Mouse (Mus musculus) erythroblast, adult 5-6 weeks (primary cell): ENCODE measurements around the gene Inpp4b. TPM values are rescaled to one million over a fixed set of nuclear protein-coding genes. Genes with fewer than 3 reads are reported as not detected.

ENCODE experiments used
- ATAC-seq: replicated peaks from 2 replicates; pipeline ENCODE4 v1.8.0; 2016; ENCODE audit warnings: moderate number of reproducible peaks, mild to moderate bottlenecking, moderate TSS enrichment, inconsistent platforms; ENCODE audit not compliant: poor library complexity, low FRiP score, severe bottlenecking
- total RNA-seq, 2 experiments: library from RNA; stranded (forward) in 1 of 2; stranded (reverse) in 1 of 2; fragments of 150-400 nt in 1 of 2; fragments of 200-764, 138-1000 nt in 1 of 2; gene quantifications; 2 replicates each; pipeline versions ENCODE4 v1.2.3 to v1.2.4; 2015 to 2017; ENCODE audit warnings: low replicate concordance in 2 of 2

Gene Inpp4b
- total RNA-seq, 2 experiments from 2014 or later: 0.38 to 1.5 TPM

DNA sequence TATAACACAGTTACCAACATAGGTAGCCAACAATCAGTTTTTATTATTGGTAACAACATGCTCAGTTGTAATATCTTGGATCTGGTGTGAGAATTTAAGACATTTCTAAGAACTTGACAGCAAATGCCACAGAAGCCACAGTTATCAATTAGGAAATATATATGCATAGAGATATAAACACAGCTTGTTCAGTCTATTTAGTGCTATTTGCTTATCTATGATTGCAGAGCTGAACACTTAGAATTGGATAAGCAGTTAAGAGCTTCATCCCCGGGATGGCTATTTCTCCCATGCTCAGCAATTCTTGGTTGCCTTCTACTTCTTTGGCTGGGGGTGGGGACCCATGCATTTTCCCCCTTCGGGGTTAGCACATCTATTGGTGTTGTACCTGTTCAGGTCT, 112.5 kb downstream of the Inpp4b start:
- no peak for ATAC-seq

DNA sequence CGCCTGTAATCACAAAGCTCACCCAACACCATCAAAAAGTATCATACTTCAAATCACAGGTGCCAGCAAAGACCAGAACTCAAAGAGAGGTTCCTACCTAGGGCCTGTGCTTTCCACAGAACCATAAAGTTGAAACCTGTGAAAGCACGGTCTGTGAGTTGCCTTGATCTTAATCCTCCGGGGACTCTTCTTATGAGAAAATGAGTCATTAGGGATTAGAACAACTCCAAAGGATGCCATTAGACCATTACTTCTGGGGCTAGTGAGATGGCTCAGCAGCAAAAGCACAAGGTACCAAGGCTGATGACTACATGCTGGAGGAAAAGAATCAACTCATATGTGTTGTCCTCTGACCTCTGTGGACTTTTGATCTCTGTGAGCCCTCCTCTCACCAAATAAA, 121.4 kb downstream of the Inpp4b start:
- no peak for ATAC-seq

DNA sequence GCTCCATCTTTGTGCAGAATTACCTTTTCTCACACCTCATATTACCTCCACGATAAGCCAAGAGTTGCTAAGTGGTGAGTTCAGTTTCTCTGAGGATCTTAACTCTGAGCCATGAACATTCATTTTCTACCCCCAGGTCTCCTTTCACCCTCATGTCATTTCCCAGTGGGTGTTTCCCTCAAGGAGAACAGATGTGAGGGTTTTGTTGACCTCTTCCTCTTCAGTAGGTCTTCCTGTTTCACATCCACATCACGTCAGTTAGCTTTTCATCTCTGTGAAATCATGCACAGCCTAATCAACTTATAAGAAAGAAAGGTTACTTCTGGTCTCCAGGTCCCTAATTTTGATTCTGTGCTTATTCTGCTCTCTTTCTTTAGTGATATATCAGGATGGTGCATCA, 124.4 kb downstream of the Inpp4b start:
- no peak for ATAC-seq

DNA sequence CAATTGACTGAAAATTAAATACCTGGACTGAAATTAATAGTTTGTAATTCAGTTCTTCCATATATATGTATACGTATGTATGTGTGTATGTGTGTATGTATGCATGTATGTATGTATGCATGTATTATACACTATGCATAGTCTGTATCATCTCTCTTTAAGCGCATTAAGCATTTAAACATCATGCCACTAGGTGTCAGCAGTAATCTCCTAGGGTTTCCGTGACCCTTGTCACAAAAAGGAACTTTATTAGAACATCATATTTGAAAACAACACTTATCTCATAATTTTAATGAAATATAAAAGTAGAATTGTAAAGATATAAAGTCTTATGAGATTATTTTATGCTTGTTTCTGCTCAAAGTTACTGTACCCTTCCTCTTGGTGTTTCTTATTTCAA, 136.3 kb downstream of the Inpp4b start:
- no peak for ATAC-seq

DNA sequence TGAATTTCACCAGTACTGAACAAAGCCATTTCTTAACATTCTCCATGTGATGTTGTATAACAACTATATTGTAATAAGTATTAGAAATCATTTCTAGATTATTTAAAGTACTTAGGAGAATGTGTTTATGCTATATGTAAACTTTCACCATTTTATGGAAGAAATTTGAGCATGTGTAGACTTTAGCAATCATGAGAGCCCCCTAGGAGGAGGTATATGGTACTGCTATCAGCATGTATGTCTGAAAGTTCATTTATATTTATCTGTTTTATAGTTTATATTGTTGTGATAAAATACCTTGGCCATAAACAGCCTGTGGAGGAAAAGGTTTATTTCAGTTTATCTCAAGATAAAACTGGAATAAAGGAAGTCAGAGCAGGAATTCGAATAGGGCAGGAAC, 141.5 kb downstream of the Inpp4b start:
- no peak for ATAC-seq

DNA sequence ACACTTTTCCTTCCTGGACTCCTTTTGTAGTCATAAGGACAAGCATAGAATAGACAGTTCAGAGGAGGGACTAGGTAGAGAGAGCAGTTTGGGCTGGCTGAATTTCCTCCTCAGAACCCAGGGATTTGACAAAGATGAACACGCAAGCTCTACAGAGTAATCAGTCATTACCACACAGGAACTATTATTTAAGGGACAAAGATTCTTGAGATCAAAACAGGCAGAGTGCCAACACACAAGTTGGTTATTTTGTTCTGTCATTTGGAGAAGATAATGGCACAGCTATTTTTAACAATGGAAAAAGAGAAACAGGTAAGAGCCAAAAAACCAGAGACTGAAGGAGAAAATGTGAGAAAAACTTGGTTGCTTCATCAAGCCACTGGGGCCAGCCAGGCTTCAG, 143.3 kb downstream of the Inpp4b start:
- ATAC-seq: no peak

DNA sequence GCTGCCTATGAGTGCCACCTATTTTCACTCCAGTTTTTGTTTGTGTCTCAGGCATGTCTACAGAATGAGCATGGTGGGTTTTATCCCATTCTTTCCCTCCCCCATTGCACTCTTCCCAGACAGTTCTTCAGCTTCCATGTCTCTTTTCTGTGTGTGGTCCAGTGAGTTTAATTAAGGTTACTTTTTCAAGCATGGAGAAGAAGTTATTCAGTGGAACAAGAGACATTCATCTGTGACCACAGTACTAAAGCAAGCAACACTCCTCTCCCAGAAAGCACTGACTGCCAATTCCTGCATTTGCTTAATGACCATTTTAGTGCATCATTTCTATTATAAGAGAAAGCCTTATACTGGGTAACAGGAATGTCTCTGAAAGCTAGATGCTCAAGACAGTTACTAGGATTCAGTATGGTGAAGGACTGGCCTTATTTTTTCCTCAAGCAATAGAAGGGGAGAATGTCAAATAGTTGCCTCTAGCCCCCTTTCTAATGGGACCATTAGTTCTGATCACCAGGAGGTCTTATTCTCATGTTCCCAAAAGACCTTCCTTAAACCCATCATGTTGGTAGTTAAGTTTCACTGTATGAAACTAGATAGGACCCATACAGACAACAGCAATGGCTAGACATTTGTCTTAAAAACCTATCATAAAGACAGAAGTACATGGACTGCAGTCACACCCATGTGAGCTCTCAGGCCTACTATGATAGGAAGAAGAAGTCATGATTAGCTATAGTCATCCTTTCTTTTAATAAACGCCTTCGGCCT, 147.7 kb downstream of the Inpp4b start:
- ATAC-seq: no peak

DNA sequence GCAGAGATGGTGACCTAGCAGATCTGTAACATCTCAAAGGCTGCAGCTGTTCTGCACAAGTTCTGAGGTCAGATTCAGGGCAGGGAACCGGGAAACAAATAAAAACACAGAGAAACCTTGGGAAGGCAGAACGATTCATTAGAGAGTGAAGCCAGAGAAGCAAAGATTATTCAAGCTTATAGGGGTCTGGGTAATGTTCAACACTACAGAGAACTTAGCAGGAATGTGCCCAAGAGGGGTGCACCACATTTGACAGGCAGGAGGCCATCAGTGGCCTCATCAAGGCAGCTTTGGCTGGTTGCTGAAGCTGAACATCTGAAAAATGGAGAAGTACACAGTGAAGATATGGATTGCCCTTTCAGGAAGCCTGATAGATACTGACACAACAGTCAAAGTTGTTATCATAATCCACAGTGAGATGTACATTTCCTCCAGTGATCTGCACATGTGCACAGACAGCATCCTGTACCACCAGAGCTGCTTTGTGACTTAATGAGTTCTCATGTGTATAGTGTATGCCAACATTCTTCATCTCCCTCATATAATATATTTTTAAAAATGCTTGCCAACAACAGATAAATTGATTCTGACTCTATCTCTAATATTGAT, 148.8 kb downstream of the Inpp4b start:
- no peak for ATAC-seq

DNA sequence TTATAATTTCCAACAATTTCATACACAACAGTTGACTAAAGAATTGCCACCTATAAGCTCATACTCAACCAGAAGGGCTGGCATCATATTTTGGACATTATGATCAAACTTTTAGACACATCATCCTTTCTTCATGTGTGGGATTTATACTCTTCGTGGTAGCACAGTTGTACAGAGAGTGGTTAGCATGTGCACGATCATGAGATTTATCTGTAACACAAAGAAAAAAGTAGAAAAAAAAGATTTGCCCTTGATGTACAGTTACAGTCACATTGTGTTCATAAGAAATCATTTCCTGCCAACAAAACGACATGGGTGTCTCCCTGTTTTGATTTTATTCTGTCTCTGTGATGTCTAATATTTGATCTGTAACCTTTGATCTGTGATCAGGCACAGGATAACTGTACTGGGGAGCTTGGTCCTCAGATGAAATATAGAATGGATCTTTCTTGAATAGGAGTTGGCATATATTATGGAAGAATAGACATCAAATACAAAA, 149.4 kb downstream of the Inpp4b start:
- ATAC-seq: no peak

DNA sequence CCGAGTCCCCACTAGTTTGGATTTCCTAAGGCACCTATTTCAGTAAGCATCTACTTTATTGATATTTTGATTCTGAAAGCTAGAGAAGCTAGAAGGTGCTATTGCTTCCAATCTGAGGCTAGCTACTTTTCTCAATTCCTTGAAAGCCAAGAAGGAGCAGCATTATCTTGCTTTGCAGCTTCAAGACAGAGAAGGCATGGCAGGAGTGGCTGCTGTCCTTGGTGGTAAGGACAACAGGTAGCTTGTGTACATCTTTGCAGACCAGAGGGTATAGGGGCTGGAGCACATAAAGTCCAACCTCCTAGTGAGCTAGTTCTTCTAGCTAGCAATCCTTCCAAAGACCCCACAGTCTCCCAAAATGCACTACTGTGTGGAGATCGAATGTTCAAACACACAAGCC, 152.5 kb downstream of the Inpp4b start:
- ATAC-seq: no peak

DNA sequence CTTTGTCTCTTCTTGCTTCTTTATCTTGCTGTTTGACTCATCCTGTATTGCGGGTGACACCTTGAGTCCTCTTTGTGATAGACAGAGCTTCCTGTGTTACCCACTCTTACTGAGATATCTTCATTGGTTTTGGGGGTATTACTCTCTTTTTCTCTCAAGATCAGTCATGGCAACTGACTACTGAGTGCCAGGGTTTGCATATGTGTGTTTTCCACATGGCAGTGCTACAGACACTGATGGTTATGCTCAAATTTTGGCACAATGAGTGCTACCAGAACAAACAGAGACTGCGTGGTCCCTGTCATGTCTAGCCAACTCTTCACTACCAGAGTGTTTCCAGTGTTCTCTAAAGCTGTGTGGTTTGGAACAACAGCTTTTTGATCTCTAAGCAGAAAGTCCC, 155.3 kb downstream of the Inpp4b start:
- ATAC-seq: no peak

DNA sequence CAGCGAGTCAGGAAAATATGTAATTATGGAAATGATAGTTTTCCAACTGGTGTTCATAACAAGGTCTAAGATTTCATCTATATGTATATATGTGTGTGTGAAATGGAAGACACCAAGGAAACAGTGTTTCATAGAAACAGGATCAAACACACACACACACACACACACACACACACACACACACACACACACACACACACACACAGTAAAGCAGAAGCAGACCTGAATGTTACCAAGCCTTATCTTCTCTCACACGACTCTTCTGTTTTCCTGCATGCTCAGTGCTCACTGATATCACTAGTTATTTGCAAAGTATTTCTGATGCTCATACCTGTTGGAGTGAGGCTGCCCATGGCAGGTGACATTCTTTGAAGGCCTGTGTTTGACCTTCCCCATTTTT, 159.9 kb downstream of the Inpp4b start:
- no peak for ATAC-seq

DNA sequence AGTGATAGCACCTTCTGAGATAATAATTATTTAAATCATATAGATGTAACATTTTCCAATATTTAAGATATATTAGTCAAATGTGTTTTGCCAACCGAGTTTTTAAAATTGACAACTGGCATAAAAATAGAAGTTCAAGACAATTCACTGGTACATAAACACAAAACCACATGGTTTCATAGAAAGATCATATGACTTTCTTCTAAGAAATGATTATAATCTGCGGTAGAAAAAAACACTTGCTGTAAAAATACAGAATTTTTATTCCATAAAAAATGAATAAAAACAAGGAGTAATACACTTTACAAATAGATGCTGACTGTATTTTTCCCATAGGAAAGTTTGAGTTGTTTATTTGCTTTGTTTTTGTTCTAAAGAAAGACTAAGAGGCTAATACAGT, 160.6 kb downstream of the Inpp4b start:
- ATAC-seq: no peak

DNA sequence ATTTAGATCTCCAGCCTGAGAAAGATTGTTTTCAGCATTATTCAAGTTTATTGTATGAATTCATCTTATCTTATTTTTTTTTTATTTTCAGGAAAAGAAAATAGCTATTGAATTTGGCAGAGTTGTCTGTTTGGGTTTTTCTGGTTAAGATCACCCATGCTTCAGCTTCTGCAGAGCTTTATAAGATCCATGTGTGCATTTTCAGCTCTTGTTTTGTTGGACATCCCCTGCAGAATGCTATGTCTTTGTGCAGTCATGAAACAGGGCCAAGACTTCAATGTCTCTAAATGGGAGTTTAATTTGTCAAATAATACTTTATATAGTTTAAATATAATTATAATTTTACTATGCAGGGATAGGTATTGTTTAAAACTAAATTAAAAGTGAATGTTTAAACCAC, 170.5 kb downstream of the Inpp4b start:
- no peak for ATAC-seq

DNA sequence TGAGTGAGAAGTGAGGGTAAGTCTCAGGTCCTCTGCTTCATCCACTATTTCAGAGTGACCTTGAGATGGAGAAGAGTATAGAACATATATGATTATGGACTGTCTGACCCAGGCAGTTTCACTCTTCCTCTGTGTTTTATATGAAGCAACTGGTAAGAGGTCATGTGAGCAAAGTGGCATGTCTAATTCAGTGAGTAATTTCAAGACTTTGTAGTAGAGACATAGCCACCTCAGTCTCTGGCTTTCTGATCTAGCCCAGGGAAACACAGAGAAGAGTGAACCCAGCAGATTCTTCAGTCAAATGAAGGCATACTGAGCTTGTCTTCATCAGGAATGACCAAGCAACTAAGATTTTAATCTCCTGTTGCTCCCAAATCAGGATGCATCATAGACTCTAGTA, 172.1 kb downstream of the Inpp4b start:
- no peak for ATAC-seq

DNA sequence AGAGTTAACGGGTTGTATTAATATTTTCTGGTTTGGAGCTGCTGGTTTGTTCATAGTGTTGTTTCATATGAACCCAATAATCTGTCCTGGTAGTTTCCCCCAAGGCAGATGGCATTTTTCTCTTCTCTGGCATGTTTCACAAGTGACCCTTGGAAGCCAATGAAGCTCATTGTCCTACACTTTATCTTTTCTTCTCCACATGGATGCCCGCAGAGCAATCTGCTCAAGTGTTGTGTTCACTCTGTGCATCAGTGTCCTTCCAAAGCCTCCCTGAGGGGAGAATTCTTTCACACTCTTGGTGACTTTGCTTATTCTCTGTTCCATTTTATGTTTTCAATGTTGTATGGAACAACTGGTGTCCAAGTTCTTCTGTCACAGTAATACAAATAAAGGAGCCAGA, 179.7 kb downstream of the Inpp4b start:
- ATAC-seq: no peak

DNA sequence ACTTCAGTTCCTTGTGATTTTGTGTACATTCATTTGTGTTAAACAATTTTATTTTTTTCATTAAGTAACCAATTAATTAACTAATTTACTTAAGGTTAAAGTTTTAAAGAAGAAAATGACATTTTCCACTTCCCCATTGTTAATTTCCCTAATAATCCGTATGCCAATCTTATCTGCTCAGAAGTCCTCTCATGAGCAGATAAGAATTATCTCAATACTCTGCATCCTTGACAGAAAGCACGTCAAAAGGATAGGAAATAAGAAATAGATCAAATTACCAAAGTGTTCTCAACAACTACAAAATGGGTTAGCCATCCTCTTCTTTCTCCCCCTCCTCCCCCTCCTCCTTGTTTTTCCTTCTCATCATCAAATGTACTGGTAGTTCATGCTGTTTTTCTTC, 182.2 kb downstream of the Inpp4b start:
- ATAC-seq: no peak

DNA sequence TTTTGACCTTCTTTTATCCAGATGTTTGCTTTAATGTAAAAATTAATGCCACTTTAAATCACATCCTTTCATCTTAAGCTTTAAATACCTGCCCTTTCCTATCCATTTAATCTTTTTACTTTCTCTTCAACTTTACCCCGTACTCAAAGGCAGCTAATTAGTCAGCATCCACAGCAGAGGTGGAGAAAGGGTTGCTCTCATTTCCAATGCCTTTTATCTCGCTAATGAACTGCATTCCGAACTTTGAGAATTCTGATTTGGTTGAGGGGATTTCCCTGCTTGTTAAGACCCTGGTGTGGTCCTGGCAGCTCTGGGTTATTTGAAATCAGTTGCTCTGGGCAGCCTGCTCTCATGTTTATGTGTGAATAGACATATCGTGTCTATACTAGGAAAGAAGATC, 185.3 kb downstream of the Inpp4b start:
- ATAC-seq: no peak

DNA sequence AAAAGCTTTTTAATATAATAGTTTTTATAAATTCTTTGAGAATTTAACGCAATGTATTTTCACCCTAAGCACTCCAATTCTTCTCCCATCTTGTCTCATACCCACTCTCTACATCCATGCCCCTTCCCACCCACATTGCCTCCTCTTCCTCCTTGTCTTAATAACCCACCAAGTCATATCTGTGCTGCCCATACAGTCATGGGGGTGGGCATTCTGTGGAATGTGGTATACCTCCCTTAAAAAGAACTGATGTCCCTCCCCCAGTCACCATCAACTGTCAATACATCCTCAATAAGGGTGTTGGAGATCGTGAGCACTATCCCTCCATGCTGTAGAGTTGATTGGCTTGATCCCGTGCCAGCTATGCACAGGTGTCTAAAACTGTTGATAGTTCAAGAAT, 196.0 kb downstream of the Inpp4b start:
- no peak for ATAC-seq

DNA sequence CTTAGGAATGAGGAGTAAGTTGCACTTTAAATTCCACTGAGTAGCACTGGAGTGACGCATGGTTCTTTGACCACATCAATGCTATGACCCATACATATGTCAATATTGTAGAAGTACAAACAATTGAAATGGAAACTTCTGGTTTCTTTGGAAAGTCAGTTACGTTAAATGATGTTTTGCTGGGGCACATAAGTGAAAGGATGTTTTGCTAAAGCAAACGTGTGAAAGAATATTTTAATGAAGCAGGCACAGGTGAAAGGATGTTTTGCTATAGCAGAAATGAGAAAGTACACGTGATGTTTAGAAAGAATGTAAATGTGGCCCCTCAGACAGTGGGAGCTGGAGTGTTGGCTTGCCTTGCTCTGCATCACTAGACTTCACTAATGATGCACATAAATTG, 216.2 kb downstream of the Inpp4b start:
- ATAC-seq: no peak

DNA sequence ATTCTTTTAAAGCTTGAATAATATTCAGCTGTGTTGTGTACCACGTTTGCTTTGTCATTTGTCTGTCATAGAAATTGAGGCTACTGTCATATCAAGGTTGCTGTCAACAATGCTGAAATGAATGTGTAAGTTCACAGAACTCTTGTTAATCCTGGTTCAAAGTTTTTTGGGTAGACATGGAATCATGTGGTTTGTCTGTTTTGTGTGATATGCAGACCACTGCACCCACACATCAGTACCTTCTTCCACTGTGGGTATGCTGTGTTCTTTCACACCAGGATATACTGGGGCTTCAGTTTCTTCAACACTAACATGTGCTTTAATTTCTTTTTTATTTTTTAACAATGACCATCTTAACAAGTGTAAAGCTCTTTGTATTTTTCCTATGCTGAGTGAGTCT, 220.0 kb downstream of the Inpp4b start:
- ATAC-seq: no peak

DNA sequence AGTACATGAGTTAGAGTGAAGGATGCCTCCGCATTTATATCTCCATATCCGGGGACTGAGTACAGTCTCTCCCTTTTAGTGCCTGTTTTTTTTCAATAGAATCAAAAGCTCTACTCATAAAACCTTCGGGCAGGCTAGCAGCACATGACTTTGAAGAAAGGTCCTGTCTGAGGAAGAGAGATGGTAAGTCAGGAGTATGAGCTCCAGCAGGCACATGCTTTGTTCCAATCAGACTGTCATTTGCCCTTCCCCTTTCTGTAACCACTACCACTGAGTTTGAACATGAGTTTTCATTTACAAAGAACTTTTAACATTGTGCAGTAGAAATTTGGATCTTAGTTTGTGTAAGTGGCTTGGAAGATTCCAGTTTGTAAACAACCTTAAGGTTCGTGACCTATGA, 223.1 kb downstream of the Inpp4b start:
- no peak for ATAC-seq
